In the genomic region with DNA sequence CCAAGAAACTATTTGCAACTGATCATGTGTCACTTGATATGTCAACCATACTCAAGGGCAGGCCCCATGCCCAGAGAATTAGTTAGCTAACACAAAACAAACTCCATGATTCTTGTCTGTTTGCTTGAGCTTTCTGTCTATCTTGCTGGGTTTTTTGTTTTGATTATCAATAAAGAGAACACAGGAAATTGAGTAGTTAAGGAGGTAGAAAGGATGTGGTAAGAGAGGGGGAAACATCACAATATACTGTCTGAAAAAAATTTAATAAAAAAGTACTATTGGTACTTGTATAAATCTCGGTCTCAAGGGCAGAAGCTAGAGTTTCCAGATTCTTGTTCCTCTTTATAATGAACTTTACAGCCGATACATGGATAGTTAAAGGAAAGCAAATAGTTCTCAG, we compare ENCODE assay signal across 21 mouse cellular contexts. TPM values are rescaled to one million over a fixed set of nuclear protein-coding genes. Genes with fewer than 3 reads are reported as not detected.
DNase-seq lines count a peak whose midpoint lies in the region; ATAC-seq and TF ChIP-seq lines count a peak whose summit lies in the region.
"Had no signal": no experiment of that assay in that cellular context is flagged by ENCODE, and none has a peak within 500 bp of the region (broad histone marks: within the 10 kb centered on the region; RNA-seq: fewer than 3 reads in every experiment).

No protein-coding gene starts in this region.

- no peak for TF ChIP-seq RAD21 in MEL (IDR thresholded peaks at IDR 0.05; ENCODE audit: low read depth, low read length)

- no peak overlapping the region for H3K9ac ChIP-seq in MEL (ENCODE audit: control insufficient read depth, low read depth, low read length, poor library complexity, severe bottlenecking)
- H3K9ac ChIP-seq: forebrain, embryonic 13.5 days; forebrain, postnatal 0 days; heart, embryonic 15.5 days; intestine, embryonic 15.5 days had no signal

- ATAC-seq in inflammation-experienced regulatory T-cells, adult 6 months = peak; percentile 93
- ATAC-seq: forebrain, embryonic 13.5 days; forebrain, postnatal 0 days; hindbrain, embryonic 16.5 days; intestine, embryonic 15.5 days had no signal

- DNase-seq in gastrocnemius, adult 18-20 months (ENCODE audit: low spot score) = peak; percentile 9
- DNase-seq in gastrocnemius, adult 8-10 months (ENCODE audit: low spot score in 2 of 2) = no peak
- peak; percentile 39 for DNase-seq in CD4-positive, CD25-positive, alpha-beta regulatory T cell, adult 2 months (ENCODE audit: low read depth, low spot score)
- peak; percentile 20 for DNase-seq in MEL (ENCODE audit: low read depth, low spot score)
- DNase-seq in hindbrain, embryonic 10.5 days (ENCODE audit: low spot score) = no peak
- no peak for DNase-seq in testis, postnatal 14 days (ENCODE audit: low spot score)
- DNase-seq in MN1 (ENCODE audit: low spot score) = no peak
- DNase-seq: adrenal gland, adult 2 months; adrenal gland, postnatal 36 days; cerebellum, adult 2 months; cerebellum, postnatal 10 days; forebrain, postnatal 0 days; gastrocnemius, postnatal 10 days; heart, adult 2 months; kidney, adult 18-20 months had no signal

- peaks cover 0 to 8% of the 10 kb centered on the region in 2 experiments; a peak in 3 of 4 replicates for H3K36me3 ChIP-seq in MEL (ENCODE audit: control insufficient read depth in 1 of 2, insufficient read depth in 2 of 2, low read length in 2 of 2)
- H3K36me3 ChIP-seq in hindbrain, embryonic 10.5 days = peaks cover 10% of the 10 kb centered on the region
- H3K36me3 ChIP-seq: heart, embryonic 15.5 days; intestine, embryonic 15.5 days had no signal

- H3K79me2 ChIP-seq in MEL (ENCODE audit: control insufficient read depth, insufficient read depth, low read length, poor library complexity) = peaks cover 7% of the 10 kb centered on the region

- TF ChIP-seq CTCF in MEL (IDR thresholded peaks at IDR 0.05 in 2 of 3, conservative IDR thresholded peaks at IDR 0.05 in 1 of 3; ENCODE audit: control insufficient read depth in 1 of 3, insufficient read depth in 1 of 3, low read depth in 2 of 3, low read length in 3 of 3, poor library complexity in 1 of 3, severe bottlenecking in 1 of 3) = no peak

- H3K4me3 ChIP-seq in MEL (ENCODE audit: control insufficient read depth in 1 of 2, insufficient read depth in 1 of 2, low read depth in 2 of 2, low read length in 2 of 2) = no peak overlapping the region
- no peak overlapping the region for H3K4me3 ChIP-seq in hindbrain, embryonic 10.5 days
- H3K4me3 ChIP-seq: embryonic facial prominence, embryonic 10.5 days; forebrain, embryonic 13.5 days; heart, adult 2 months; heart, embryonic 15.5 days; intestine, embryonic 15.5 days had no signal

- no peak overlapping the region for H3K27ac ChIP-seq in MEL (ENCODE audit: control insufficient read depth, low read depth, low read length)
- no peak overlapping the region for H3K27ac ChIP-seq in hindbrain, embryonic 10.5 days
- H3K27ac ChIP-seq: embryonic facial prominence, embryonic 10.5 days; forebrain, embryonic 13.5 days; heart, adult 2 months; heart, embryonic 15.5 days; intestine, embryonic 15.5 days had no signal

- 97% methylated on average over 2 of the region's 2 CpGs for WGBS in hindbrain, embryonic 10.5 days

- TF ChIP-seq EP300 in MEL (IDR thresholded peaks at IDR 0.05; ENCODE audit: low read depth in 1 of 2, low read length in 2 of 2) = no peak

- H3K4me1 ChIP-seq in MEL (ENCODE audit: control insufficient read depth in 1 of 2, insufficient read depth in 2 of 2, low read length in 2 of 2) = peaks cover 0 to 17% of the 10 kb centered on the region in 2 experiments; a peak in 2 of 4 replicates
- H3K4me1 ChIP-seq in hindbrain, embryonic 10.5 days (replicated peaks) = no peaks in the 10 kb centered on the region
- H3K4me1 ChIP-seq: embryonic facial prominence, embryonic 10.5 days; forebrain, embryonic 13.5 days; heart, embryonic 15.5 days; intestine, embryonic 15.5 days had no signal

- TF ChIP-seq POLR2A in MEL (IDR thresholded peaks at IDR 0.05; ENCODE audit: control insufficient read depth in 1 of 2, insufficient read depth in 1 of 2, low read depth in 1 of 2, low read length in 2 of 2, poor library complexity in 1 of 2) = no peak

- no peaks in the 10 kb centered on the region for H3K9me3 ChIP-seq in MEL (replicated peaks; ENCODE audit: insufficient read depth, low read length)
- no peaks in the 10 kb centered on the region for H3K9me3 ChIP-seq in hindbrain, embryonic 10.5 days
- H3K9me3 ChIP-seq: embryonic facial prominence, embryonic 10.5 days; forebrain, embryonic 13.5 days; heart, embryonic 15.5 days; intestine, embryonic 15.5 days had no signal

- no peaks in the 10 kb centered on the region for H3K27me3 ChIP-seq in MEL (ENCODE audit: control insufficient read depth in 1 of 2, insufficient read depth in 2 of 2, low read length in 2 of 2)
- no peaks in the 10 kb centered on the region for H3K27me3 ChIP-seq in hindbrain, embryonic 10.5 days (ENCODE audit: insufficient read depth, poor library complexity, severe bottlenecking)
- H3K27me3 ChIP-seq: forebrain, embryonic 13.5 days; heart, embryonic 15.5 days; intestine, embryonic 15.5 days had no signal

TF ChIP-seq in MEL, 35 proteins besides CTCF, POLR2A, EP300 and RAD21:
- TF ChIP-seq MYB (IDR thresholded peaks at IDR 0.05; ENCODE audit: low read depth, low read length) (no peak), E2F4 (IDR thresholded peaks at IDR 0.05; ENCODE audit: borderline replicate concordance, low read depth, low read length) (no peak), NRF1 (IDR thresholded peaks at IDR 0.05; ENCODE audit: insufficient read depth, low read depth, low read length, poor library complexity, severe bottlenecking) (no peak), MEF2A (IDR thresholded peaks at IDR 0.05; ENCODE audit: extremely low read depth, insufficient replicate concordance, low read depth, low read length, poor library complexity, severe bottlenecking) (no peak), RCOR1 (IDR thresholded peaks at IDR 0.05; ENCODE audit: low read depth, low read length) (no peak), MXI1 (IDR thresholded peaks at IDR 0.05; ENCODE audit: low read depth, low read length) (no peak), GABPA (IDR thresholded peaks at IDR 0.05; ENCODE audit: low read depth, low read length) (no peak), MAX (IDR thresholded peaks at IDR 0.05; ENCODE audit: low read length) (no peak), MAZ (IDR thresholded peaks at IDR 0.05; ENCODE audit: low read depth, low read length) (no peak)

RNA-seq across cellular contexts. Expression of a gene that starts 20.9 kb away (rescaled TPM):
- 10 to 100 TPM; 44.3 to 50.2 TPM for total RNA-seq in gastrocnemius, adult 18-20 months (2021)
- total RNA-seq in gastrocnemius, adult 8-10 months (2022) = 10 to 100 TPM; 44.0 to 52.5 (median 46.2) TPM
- 11.8 and 15.1 TPM in 2 replicates for total RNA-seq in MEL (2012; rRNA removed)
- polyA plus RNA-seq in MEL (2012; ENCODE audit: insufficient read depth in 1 of 2, insufficient read length in 2 of 2, low read depth in 1 of 2, low replicate concordance in 2 of 2, missing spikeins in 1 of 2) = 100 to 1,000 TPM in 1 of 2 experiments, 10 to 100 TPM in 1; 10.5 to 108 TPM
- 10 to 100 TPM; 18.7 to 40.2 (median 38.0) TPM for polyA plus RNA-seq in inflammation-experienced regulatory T-cells, adult 6 months (2017; shearing (Covaris generic))
- polyA plus RNA-seq in hindbrain, embryonic 10.5 days (2016; fragmentation: Nextera tagmentation; extraction: Ambion mirVana) = 29.4 and 40.0 TPM in 2 replicates

Comparison
In these comparisons a context has a peak if more than half of its experiments do, and no peak if none do; other contexts are left out.
1. DNase-seq: peak in gastrocnemius, adult 18-20 months (single experiment), CD4-positive, CD25-positive, alpha-beta regulatory T cell, adult 2 months (single experiment) and MEL (single experiment); none in gastrocnemius, adult 8-10 months (0 of 2), hindbrain, embryonic 10.5 days (single experiment), testis, postnatal 14 days (single experiment) and MN1 (single experiment).